Mouse (Mus musculus) ES-Bruce4 (cell line): ENCODE results near the gene Ypel3.

Experiments
- CTCF ChIP-seq: IDR thresholded peaks from one replicate; pipeline ENCODE4 v1.8.1; 2011; ENCODE audit warnings: low read depth, low read length
- EP300 ChIP-seq: IDR thresholded peaks from 2 replicates; pipeline ENCODE4 v1.6.1; 2011; ENCODE audit warnings: low read depth, low read length; ENCODE audit not compliant: insufficient read depth
- POLR2A ChIP-seq: IDR thresholded peaks from one replicate; pipeline ENCODE4 v1.8.1; 2011; ENCODE audit warnings: low read length; ENCODE audit not compliant: insufficient read depth

DNA sequence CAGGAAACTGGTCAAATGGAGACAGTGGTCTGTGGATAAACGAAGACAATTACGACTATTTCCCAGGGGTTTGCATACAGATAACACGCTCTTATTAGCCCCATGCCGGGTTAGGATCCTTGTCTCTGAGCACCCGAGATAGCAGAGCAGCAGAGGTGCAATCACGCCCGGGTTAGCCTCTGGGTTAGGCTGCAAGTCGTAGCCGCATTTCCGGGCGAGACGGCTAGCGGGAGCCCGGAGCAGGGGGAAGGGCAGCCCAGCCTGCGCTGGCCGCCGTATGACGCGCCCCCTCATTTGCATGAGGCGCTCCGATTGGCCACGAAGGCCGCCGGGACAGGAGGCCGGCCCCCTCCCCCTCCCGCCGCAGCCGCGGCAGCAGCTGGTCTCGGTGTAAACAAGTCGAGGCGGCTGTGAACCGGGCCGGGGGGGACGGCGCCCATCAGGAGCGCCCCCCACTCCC, at the start of gene Ypel3:
- no peak for TF ChIP-seq CTCF
- TF ChIP-seq POLR2A = peak; percentile 88
- no peak for TF ChIP-seq EP300
